Mouse (Mus musculus) forebrain, embryonic 14.5 days (tissue): Measurements from ENCODE around the gene Ptpn3. TPM values are rescaled to one million over a fixed set of nuclear protein-coding genes. Genes with fewer than 3 reads are reported as not detected.
A peak's percentile ranks its signal among the peaks of the same experiment; 100 is the strongest.

Experiments
- ATAC-seq: fragments of 200-750 bp; cut with Nextera tagmentation; 2 replicates; pipeline ENCODE4 v1.8.0; 2017; ENCODE audit warnings: mild to moderate bottlenecking, moderate library complexity
- DNase-seq: peaks from one replicate; pipeline ENCODE4 v3.0.0-alpha.2; 2015; ENCODE audit warnings: low spot score
- H3K27ac ChIP-seq: fragments of 300-500 bp; sonication (generic); 2 replicates; pipeline ENCODE4 v1.5.1; 2014; ENCODE audit warnings: low read depth, mild to moderate bottlenecking, control low read depth, low read length, moderate library complexity
- H3K27me3 ChIP-seq: fragments of 300-500 bp; sonication (generic); replicated peaks from 2 replicates; pipeline ENCODE4 v1.6.1; 2014; ENCODE audit warnings: low read length, control low read depth, mixed read lengths; ENCODE audit not compliant: control insufficient read depth, insufficient read depth
- H3K36me3 ChIP-seq: fragments of 300-500 bp; sonication (generic); 2 replicates; pipeline ENCODE4 v1.6.1; 2014; ENCODE audit warnings: low read length, control low read depth; ENCODE audit not compliant: control insufficient read depth, insufficient read depth
- H3K4me1 ChIP-seq: fragments of 300-500 bp; sonication (generic); 2 replicates; pipeline ENCODE4 v1.6.1; 2014; ENCODE audit warnings: antibody characterized with exemption, low read length, control low read depth; ENCODE audit not compliant: control insufficient read depth, insufficient read depth
- H3K4me2 ChIP-seq: fragments of 300-500 bp; sonication (generic); 2 replicates; pipeline ENCODE4 v1.6.1; 2014; ENCODE audit warnings: mild to moderate bottlenecking, control low read depth, low read length
- H3K4me3 ChIP-seq: fragments of 300-500 bp; sonication (generic); 2 replicates; pipeline ENCODE4 v1.5.1; 2014; ENCODE audit warnings: low read depth, low read length, control low read depth
- H3K9ac ChIP-seq: fragments of 300-500 bp; sonication (generic); 2 replicates; pipeline ENCODE4 v1.6.1; 2014; ENCODE audit warnings: mild to moderate bottlenecking, low read length, control low read depth, moderate library complexity
- H3K9me3 ChIP-seq: fragments of 300-500 bp; sonication (generic); replicated peaks from 2 replicates; pipeline ENCODE4 v1.6.1; 2016; ENCODE audit warnings: low read length, control low read depth, mixed read lengths; ENCODE audit not compliant: control insufficient read depth
- WGBS: fragments of 180-500 bp; shearing (Covaris S2); extraction: QIAGEN DNeasy Blood & Tissue Kit; methylation state at CpG from one replicate; pipeline ENCODE4 v1.1.7; 2014; 5-methylcytosine and 5-hydroxymethylcytosine counted together
- polyA plus RNA-seq: library from polyadenylated mRNA; unstranded; fragments of >200 nt; fragmentation: Nextera tagmentation; extraction: Ambion mirVana; gene quantifications from 2 replicates; pipeline ENCODE4 v1.2.1, GENCODE M21; 2014

The Ptpn3 gene
- polyA plus RNA-seq, 1 experiment from 2014 or later: 0.58 TPM

DNA sequence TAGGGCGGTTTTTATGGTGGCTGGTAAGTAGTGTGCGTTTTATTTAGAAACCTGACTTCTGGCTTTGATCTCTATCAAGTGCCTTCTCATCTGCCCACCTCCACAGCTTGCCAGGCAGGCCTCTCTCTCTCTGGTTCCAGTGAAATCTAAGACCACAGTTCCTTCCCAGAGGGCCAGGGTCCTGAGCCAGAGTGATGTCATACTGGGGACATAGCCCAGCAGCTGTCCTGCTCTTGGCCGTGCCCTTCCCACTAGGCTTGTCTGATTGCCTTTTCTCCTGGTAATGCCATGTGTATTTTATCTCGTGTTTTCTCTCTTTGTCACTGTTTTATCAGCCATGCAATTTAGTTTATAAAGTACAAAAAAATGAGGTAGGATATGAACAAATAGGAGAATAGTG, 118.1 kb downstream of the Ptpn3 start:
- no peaks in the 10 kb centered on the region for H3K4me1 ChIP-seq
- no peak overlapping the region for H3K4me2 ChIP-seq
- no peaks in the 10 kb centered on the region for H3K9me3 ChIP-seq
- no peak overlapping the region for H3K9ac ChIP-seq
- no peak overlapping the region for H3K4me3 ChIP-seq
- no peaks in the 10 kb centered on the region for H3K36me3 ChIP-seq
- no peak for DNase-seq
- ATAC-seq: no peak
- no peak overlapping the region for H3K27ac ChIP-seq
- WGBS: 84% methylated on average over 4 of the region's 4 CpGs
- H3K27me3 ChIP-seq: no peaks in the 10 kb centered on the region

DNA sequence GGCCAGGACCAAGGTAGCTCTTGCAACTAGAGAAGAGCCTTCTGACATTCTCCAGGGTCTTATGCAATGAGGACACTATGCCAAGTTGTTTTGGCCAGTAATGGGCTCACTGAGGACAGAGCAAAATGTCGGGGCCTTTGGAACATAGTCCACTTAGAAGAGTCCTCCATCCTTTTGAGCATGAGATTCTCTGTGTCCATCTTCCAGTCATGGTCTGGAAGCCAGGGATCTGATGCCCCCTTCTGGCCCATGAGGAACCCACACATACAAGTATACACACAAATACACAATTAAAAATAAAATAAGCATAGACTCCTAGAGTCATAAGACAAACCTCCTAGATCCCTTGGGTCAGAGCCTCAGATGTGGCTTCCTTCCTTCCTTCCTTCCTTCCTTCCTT, 120.1 kb downstream of the Ptpn3 start:
- ATAC-seq (no peak), DNase-seq (no peak)
- no peak overlapping the region for H3K27ac ChIP-seq
- H3K36me3 ChIP-seq: no peaks in the 10 kb centered on the region
- no peaks in the 10 kb centered on the region for H3K27me3 ChIP-seq
- no peak overlapping the region for H3K4me3 ChIP-seq
- no peaks in the 10 kb centered on the region for H3K4me1 ChIP-seq
- no peak overlapping the region for H3K9ac ChIP-seq
- H3K4me2 ChIP-seq: no peak overlapping the region
- no peaks in the 10 kb centered on the region for H3K9me3 ChIP-seq
- 79% methylated on average over 1 of the region's 1 CpGs for WGBS

DNA sequence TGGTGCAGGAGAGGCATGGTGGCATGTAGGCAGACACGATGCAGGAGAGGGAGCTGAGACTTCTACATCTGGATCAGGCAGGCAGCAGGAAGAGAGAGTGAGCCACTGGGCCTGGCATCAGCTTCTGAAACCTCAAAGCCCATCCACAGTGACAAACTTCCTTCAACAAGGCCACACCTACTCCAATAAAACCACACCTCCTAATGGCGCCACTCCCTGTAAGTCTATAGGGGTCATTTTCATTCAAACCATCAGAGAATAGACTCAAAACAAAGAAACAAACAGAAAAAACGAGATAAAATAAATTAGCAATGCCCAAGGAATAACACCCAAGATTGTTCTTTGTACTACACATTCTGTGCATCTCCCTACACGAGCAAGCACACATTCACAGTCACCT, 122.8 kb downstream of the Ptpn3 start:
- no peak overlapping the region for H3K27ac ChIP-seq
- H3K4me3 ChIP-seq: no peak overlapping the region
- no peaks in the 10 kb centered on the region for H3K9me3 ChIP-seq
- no peak overlapping the region for H3K9ac ChIP-seq
- H3K36me3 ChIP-seq: no peaks in the 10 kb centered on the region
- DNase-seq (no peak), ATAC-seq (no peak)
- H3K27me3 ChIP-seq: no peaks in the 10 kb centered on the region
- WGBS: 72% methylated on average over 4 of the region's 4 CpGs
- no peak overlapping the region for H3K4me2 ChIP-seq
- no peaks in the 10 kb centered on the region for H3K4me1 ChIP-seq

DNA sequence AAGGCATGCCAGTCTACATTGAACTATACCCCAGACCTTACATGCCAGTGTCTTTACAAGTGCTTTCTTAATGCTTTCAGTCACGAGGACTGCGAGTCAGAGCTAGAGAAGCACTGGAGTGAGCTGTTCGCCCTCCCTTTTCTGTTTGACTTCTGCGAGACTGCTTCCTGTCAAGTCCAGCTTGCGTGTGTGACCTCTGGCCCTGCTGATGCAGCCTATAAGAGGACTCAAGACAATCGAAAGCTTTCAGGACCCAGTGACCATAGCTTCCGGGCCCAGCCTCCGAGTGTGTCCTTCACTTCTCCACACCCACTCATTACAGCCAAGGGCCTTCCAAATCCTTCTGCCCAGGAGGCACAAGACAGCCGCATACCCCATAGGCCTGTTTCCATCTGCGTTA, 126.3 kb downstream of the Ptpn3 start:
- no peak overlapping the region for H3K9ac ChIP-seq
- H3K4me3 ChIP-seq: no peak overlapping the region
- H3K27me3 ChIP-seq: no peaks in the 10 kb centered on the region
- no peaks in the 10 kb centered on the region for H3K9me3 ChIP-seq
- DNase-seq: no peak
- no peak overlapping the region for H3K4me2 ChIP-seq
- H3K27ac ChIP-seq: no peak overlapping the region
- H3K36me3 ChIP-seq: no peaks in the 10 kb centered on the region
- no peak for ATAC-seq
- no peaks in the 10 kb centered on the region for H3K4me1 ChIP-seq
- 86% methylated on average over 10 of the region's 10 CpGs for WGBS

DNA sequence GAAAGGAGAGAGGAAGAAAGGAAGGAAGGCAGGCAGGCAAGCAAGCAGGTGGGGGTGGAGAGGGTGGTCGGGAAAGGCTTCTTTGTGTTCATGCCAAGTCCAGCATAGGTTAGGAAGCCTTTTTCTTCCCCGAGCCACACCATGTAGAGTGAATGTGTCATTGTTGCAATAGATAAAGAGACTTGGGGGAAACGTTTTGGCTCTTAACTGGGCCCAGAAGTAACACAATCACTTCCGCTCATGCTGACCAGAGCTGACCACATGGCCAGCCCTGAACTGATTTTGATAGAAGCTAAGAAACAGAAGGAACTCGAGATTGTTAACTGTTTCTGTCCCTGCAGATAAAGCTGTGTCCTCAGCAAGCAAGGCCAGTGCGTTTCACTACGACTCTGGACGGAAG, 128.8 kb downstream of the Ptpn3 start:
- H3K36me3 ChIP-seq: no peaks in the 10 kb centered on the region
- no peak overlapping the region for H3K4me3 ChIP-seq
- no peaks in the 10 kb centered on the region for H3K27me3 ChIP-seq
- no peak overlapping the region for H3K4me2 ChIP-seq
- ATAC-seq (no peak), DNase-seq (no peak)
- no peaks in the 10 kb centered on the region for H3K9me3 ChIP-seq
- no peak overlapping the region for H3K27ac ChIP-seq
- WGBS: 54% methylated on average over 8 of the region's 8 CpGs
- no peaks in the 10 kb centered on the region for H3K4me1 ChIP-seq
- no peak overlapping the region for H3K9ac ChIP-seq

DNA sequence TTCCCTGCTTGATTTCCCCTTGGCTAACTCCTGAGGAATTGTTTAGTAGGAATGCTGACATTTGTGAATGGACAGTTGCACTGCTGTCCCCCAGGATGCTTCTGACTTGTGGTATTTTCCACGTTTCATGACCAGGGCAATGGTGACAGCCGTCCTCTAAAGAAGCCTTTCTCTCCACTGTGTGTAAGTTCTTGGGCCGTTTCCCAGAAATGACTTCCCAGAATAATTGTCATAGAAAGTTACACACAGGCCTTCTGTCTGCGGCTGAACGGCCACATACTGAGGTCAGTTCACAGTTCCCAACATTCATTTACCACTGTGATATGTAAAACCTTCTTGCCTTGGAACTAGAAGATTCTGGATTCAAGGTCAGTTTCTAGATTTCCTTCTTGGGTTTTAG, 129.8 kb downstream of the Ptpn3 start:
- H3K27ac ChIP-seq: no peak overlapping the region
- no peak overlapping the region for H3K9ac ChIP-seq
- no peak for DNase-seq
- H3K4me1 ChIP-seq: no peaks in the 10 kb centered on the region
- no peak overlapping the region for H3K4me2 ChIP-seq
- no peaks in the 10 kb centered on the region for H3K9me3 ChIP-seq
- H3K4me3 ChIP-seq: no peak overlapping the region
- no peak for ATAC-seq
- no peaks in the 10 kb centered on the region for H3K27me3 ChIP-seq
- 74% methylated on average over 5 of the region's 5 CpGs for WGBS
- H3K36me3 ChIP-seq: no peaks in the 10 kb centered on the region

DNA sequence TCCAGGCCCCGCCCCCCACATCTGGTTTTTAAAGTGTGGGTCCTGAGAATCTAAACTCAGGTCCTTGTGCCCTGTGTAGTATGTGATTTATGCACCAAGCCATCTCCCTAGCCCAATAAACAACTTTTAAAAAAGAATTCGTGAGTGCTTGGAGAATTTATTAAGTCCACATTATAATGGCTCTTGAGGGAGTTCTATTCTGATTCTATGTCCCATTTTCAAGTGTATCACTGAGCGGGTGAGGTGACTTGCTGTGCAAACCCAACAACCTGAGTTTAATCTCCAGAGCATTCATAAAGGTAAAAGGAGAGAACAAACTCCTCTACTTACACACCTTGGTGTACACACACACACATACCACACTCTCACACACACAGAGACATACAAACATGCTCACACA, 133.0 kb downstream of the Ptpn3 start:
- H3K4me1 ChIP-seq: no peaks in the 10 kb centered on the region
- H3K27me3 ChIP-seq: no peaks in the 10 kb centered on the region
- no peak overlapping the region for H3K9ac ChIP-seq
- DNase-seq (no peak), ATAC-seq (no peak)
- no peaks in the 10 kb centered on the region for H3K36me3 ChIP-seq
- no peak overlapping the region for H3K27ac ChIP-seq
- 85% methylated on average over 3 of the region's 3 CpGs for WGBS
- H3K4me3 ChIP-seq: no peak overlapping the region
- H3K4me2 ChIP-seq: no peak overlapping the region
- H3K9me3 ChIP-seq: no peaks in the 10 kb centered on the region

DNA sequence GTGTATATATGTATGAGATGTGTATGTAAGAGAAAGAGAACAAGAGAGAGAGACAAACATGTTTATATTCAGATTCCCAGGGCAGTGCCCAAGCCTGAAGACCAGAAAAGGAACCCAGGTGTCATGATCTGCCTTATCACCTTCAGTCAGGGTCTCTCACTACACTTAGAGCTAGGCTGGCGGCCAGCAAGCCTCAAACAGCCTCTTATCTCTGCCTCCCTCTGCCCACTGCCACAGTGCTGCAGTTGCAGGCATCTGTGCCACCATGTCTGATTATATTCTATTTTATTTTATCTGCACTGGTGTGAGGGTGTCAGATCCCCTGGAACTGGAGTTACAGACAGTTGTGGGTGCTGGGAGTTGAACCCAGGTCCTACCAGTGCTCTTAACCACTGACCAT, 133.4 kb downstream of the Ptpn3 start:
- no peak for DNase-seq
- Histone ChIP-seq H3K9me3 (no peaks in the 10 kb centered on the region), H3K27me3 (no peaks in the 10 kb centered on the region), H3K27ac (no peak overlapping the region), H3K4me2 (no peak overlapping the region), H3K36me3 (no peaks in the 10 kb centered on the region), H3K9ac (no peak overlapping the region), H3K4me1 (peaks cover 4% of the 10 kb centered on the region; the same call in 1 of the 2 replicates), H3K4me3 (no peak overlapping the region)
- WGBS: 100% methylated on average over 1 of the region's 1 CpGs
- no peak for ATAC-seq

DNA sequence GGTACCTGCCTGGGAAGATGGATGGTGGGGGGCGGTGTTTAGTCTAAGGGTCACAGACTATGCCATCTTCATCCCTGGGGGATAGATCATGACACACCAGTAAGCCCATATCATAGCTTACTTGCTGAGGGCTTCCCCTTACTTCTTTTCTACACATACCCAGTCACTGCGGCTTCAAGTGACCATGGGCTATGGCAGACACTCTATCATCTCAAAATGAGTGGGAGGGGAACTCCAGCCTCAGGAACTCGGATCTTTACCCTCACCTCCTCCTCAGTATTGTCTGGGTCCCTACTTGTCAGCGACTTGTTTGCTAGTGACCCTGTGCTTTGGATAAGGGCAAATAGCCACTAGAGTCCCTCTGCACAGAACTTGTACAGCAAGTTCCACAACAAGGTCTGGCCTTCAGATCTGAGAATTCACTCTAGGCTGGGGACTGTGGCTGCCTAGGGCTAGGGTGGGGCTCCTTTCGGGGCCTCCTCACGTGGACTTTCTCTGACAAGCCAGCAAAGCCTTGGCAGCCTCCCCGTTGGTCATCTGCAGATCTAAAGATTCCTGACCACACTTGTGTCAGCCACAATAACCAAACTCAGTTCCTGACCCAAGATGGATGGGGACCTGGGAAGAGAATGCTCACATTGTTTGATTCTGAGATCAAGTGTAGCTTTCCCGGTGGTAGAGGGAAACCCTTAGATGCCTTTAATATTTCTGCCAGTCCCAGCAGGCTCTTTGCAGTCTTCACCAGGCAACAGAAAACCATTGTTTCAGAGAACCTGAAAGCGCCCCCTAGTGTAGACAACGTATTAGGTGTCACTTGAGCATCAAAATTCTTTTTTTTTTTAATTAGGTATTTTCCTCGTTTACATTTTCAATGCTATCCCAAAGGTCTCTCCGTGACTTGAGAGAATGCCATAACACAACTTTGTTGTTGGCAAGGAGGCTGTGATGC, 134.4 kb downstream of the Ptpn3 start:
- H3K4me3 ChIP-seq: no peak overlapping the region
- H3K36me3 ChIP-seq: no peaks in the 10 kb centered on the region
- WGBS: 56% methylated on average over 12 of the region's 12 CpGs
- no peaks in the 10 kb centered on the region for H3K27me3 ChIP-seq
- H3K9ac ChIP-seq: no peak overlapping the region
- H3K9me3 ChIP-seq: no peaks in the 10 kb centered on the region
- peaks cover 12% of the 10 kb centered on the region; the same call in 1 of the 2 replicates for H3K4me1 ChIP-seq
- no peak overlapping the region for H3K4me2 ChIP-seq
- ATAC-seq: no peak
- H3K27ac ChIP-seq: no peak overlapping the region
- peak; percentile 33 for DNase-seq
